8 mouse cellular contexts compared by ENCODE assay signal in genomic region chr9:57504891-57505290, GRCm38 (mm10). TPM values are rescaled to one million over a fixed set of nuclear protein-coding genes. Genes with fewer than 3 reads are reported as not detected.
DNase-seq lines count a peak whose midpoint lies in the region; ATAC-seq and TF ChIP-seq lines count a peak whose summit lies in the region.

No protein-coding gene starts in this region.

- WGBS in intestine, embryonic 14.5 days: 53% methylated on average over 10 of the region's 10 CpGs
- 66% methylated on average over 10 of the region's 10 CpGs for WGBS in intestine, postnatal 0 days
- 46% methylated on average over 10 of the region's 10 CpGs for WGBS in embryonic facial prominence, embryonic 15.5 days
- WGBS in intestine, embryonic 16.5 days: 52% methylated on average over 10 of the region's 10 CpGs

- no peaks in the 10 kb centered on the region for H3K79me2 ChIP-seq in myocyte (ENCODE audit: control insufficient read depth, insufficient read depth)

- H3K4me2 ChIP-seq in intestine, embryonic 14.5 days (ENCODE audit: low read length): peak overlapping the region; percentile 78; the same call in 1 of the 2 replicates
- H3K4me2 ChIP-seq in intestine, postnatal 0 days (replicated peaks; ENCODE audit: low read depth): no peak overlapping the region
- H3K4me2 ChIP-seq in embryonic facial prominence, embryonic 15.5 days (replicated peaks): no peak overlapping the region
- peak overlapping the region; percentile 89; the same call in 1 of the 2 replicates for H3K4me2 ChIP-seq in intestine, embryonic 16.5 days (ENCODE audit: low read depth, low read length)
- H3K4me2 ChIP-seq in myocyte (ENCODE audit: low read depth): peak overlapping the region; percentile 70

- no peaks in the 10 kb centered on the region for H3K9me3 ChIP-seq in intestine, embryonic 14.5 days (ENCODE audit: control insufficient read depth, low read length)
- no peaks in the 10 kb centered on the region for H3K9me3 ChIP-seq in intestine, postnatal 0 days (ENCODE audit: control insufficient read depth)
- no peaks in the 10 kb centered on the region for H3K9me3 ChIP-seq in embryonic facial prominence, embryonic 15.5 days (replicated peaks)
- no peaks in the 10 kb centered on the region for H3K9me3 ChIP-seq in intestine, embryonic 16.5 days (ENCODE audit: control insufficient read depth, low read length)

- no peak overlapping the region for H3K9ac ChIP-seq in intestine, embryonic 14.5 days (ENCODE audit: low read length)
- H3K9ac ChIP-seq in intestine, postnatal 0 days (ENCODE audit: low read depth, low read length): no peak overlapping the region
- no peak overlapping the region for H3K9ac ChIP-seq in embryonic facial prominence, embryonic 15.5 days
- no peak overlapping the region for H3K9ac ChIP-seq in intestine, embryonic 16.5 days (ENCODE audit: low read depth, low read length)

- peaks cover 22% of the 10 kb centered on the region for H3K4me1 ChIP-seq in intestine, embryonic 14.5 days (replicated peaks; ENCODE audit: control insufficient read depth, insufficient read depth, low read length)
- no peaks in the 10 kb centered on the region for H3K4me1 ChIP-seq in intestine, postnatal 0 days (replicated peaks; ENCODE audit: control insufficient read depth, insufficient read depth, low read length)
- H3K4me1 ChIP-seq in embryonic facial prominence, embryonic 15.5 days: peaks cover 35% of the 10 kb centered on the region
- H3K4me1 ChIP-seq in intestine, embryonic 16.5 days (ENCODE audit: control insufficient read depth, insufficient read depth, low read length): peaks cover 29% of the 10 kb centered on the region

- no peaks in the 10 kb centered on the region for H3K36me3 ChIP-seq in intestine, embryonic 14.5 days (ENCODE audit: control insufficient read depth, insufficient read depth, low read length)
- no peaks in the 10 kb centered on the region for H3K36me3 ChIP-seq in intestine, postnatal 0 days (ENCODE audit: control insufficient read depth, insufficient read depth)
- no peaks in the 10 kb centered on the region for H3K36me3 ChIP-seq in embryonic facial prominence, embryonic 15.5 days
- H3K36me3 ChIP-seq in intestine, embryonic 16.5 days (ENCODE audit: control insufficient read depth, insufficient read depth, low read length): no peaks in the 10 kb centered on the region
- no peaks in the 10 kb centered on the region for H3K36me3 ChIP-seq in myocyte (ENCODE audit: control insufficient read depth, insufficient read depth)

- peak overlapping the region; percentile 40; the same call in 1 of the 2 replicates for H3K4me3 ChIP-seq in intestine, embryonic 14.5 days (ENCODE audit: low read depth, low read length)
- no peak overlapping the region for H3K4me3 ChIP-seq in intestine, postnatal 0 days (ENCODE audit: low read depth, low read length)
- peak overlapping the region; percentile 45 for H3K4me3 ChIP-seq in embryonic facial prominence, embryonic 15.5 days (replicated peaks)
- H3K4me3 ChIP-seq in intestine, embryonic 16.5 days (ENCODE audit: low read length): no peak overlapping the region
- no peak overlapping the region for H3K4me3 ChIP-seq in myocyte

- H3ac ChIP-seq in myocyte (ENCODE audit: control insufficient read depth, insufficient read length): no peak overlapping the region

- H3K27me3 ChIP-seq in intestine, embryonic 14.5 days (replicated peaks; ENCODE audit: control insufficient read depth, insufficient read depth, low read length): peaks cover 67% of the 10 kb centered on the region
- H3K27me3 ChIP-seq in intestine, postnatal 0 days (replicated peaks; ENCODE audit: control insufficient read depth, insufficient read depth, low read length): peaks cover 52% of the 10 kb centered on the region
- peaks cover 67% of the 10 kb centered on the region for H3K27me3 ChIP-seq in embryonic facial prominence, embryonic 15.5 days
- peaks cover 56% of the 10 kb centered on the region for H3K27me3 ChIP-seq in intestine, embryonic 16.5 days (replicated peaks; ENCODE audit: control insufficient read depth, insufficient read depth, low read length)
- peaks cover 8% of the 10 kb centered on the region for H3K27me3 ChIP-seq in myocyte (ENCODE audit: control insufficient read depth, insufficient read depth, insufficient read length)

- no peak for TF ChIP-seq CTCF in intestine, postnatal 0 days (IDR thresholded peaks at IDR 0.05; ENCODE audit: low read depth)

- ATAC-seq in intestine, embryonic 14.5 days (replicated peaks; ENCODE audit: low FRiP score, low TSS enrichment, low read depth): no peak
- no peak for ATAC-seq in intestine, postnatal 0 days
- no peak for ATAC-seq in embryonic facial prominence, embryonic 15.5 days (ENCODE audit: insufficient number of reproducible peaks, low FRiP score, low TSS enrichment, low read depth)
- ATAC-seq in intestine, embryonic 16.5 days: no peak

- no peak for TF ChIP-seq POLR2A in myocyte (IDR thresholded peaks at IDR 0.05; ENCODE audit: insufficient read length, low read depth)

- no peak for DNase-seq in intestine, embryonic 14.5 days (ENCODE audit: low spot score)
- DNase-seq in spleen, postnatal 10 days (ENCODE audit: low spot score in 2 of 2): no peak
- DNase-seq in adrenal gland, postnatal 14 days: no peak
- no peak for DNase-seq in cerebellum, adult 18-20 months

- H3K27ac ChIP-seq in intestine, embryonic 14.5 days (ENCODE audit: low read depth): no peak overlapping the region
- no peak overlapping the region for H3K27ac ChIP-seq in intestine, postnatal 0 days (ENCODE audit: low read depth, low read length)
- H3K27ac ChIP-seq in embryonic facial prominence, embryonic 15.5 days (replicated peaks): no peak overlapping the region
- H3K27ac ChIP-seq in intestine, embryonic 16.5 days (ENCODE audit: low read length): no peak overlapping the region

TF ChIP-seq in myocyte, 11 proteins besides CTCF, POLR2A, EP300 and RAD21:
- no peak for TF ChIP-seq REST (IDR thresholded peaks at IDR 0.05; ENCODE audit: insufficient read depth, insufficient read length)
- TF ChIP-seq MYOD1 (IDR thresholded peaks at IDR 0.05; ENCODE audit: control insufficient read depth in 1 of 3, insufficient read length in 2 of 3, low read depth in 2 of 3): no peak
TF ChIP-seq in myocyte: peak in this region for 0.

RNA-seq across cellular contexts. Expression of gene Rpp25, which starts 1.1 kb away (rescaled TPM):
- 8.6 and 10.7 TPM in 2 replicates for polyA plus RNA-seq in intestine, embryonic 14.5 days (2014; fragmentation: Nextera tagmentation; extraction: Ambion mirVana)
- polyA plus RNA-seq in intestine, postnatal 0 days (2015; fragmentation: Nextera tagmentation; extraction: Ambion mirVana): 3.2 and 4.8 TPM in 2 replicates
- 0.68 and 0.89 TPM in 2 replicates for polyA plus RNA-seq in embryonic facial prominence, embryonic 15.5 days (2015; fragmentation: Nextera tagmentation; extraction: Ambion mirVana)
- polyA plus RNA-seq in intestine, embryonic 16.5 days (2015; fragmentation: Nextera tagmentation; extraction: Ambion mirVana): 6.3 and 6.8 TPM in 2 replicates
- 0.11 TPM for polyA plus RNA-seq in myocyte (2012; fragmentation: generic; extraction: Trizol)
- 2.2 and 2.7 TPM in 2 replicates for total RNA-seq in adrenal gland, postnatal 14 days (2021)

RNA-seq across cellular contexts. Expression of gene Cox5a, which starts 16.2 kb away (rescaled TPM):
- polyA plus RNA-seq in intestine, embryonic 14.5 days (2014; fragmentation: Nextera tagmentation; extraction: Ambion mirVana): 622 and 687 TPM in 2 replicates
- polyA plus RNA-seq in intestine, postnatal 0 days (2015; fragmentation: Nextera tagmentation; extraction: Ambion mirVana): 1,449 and 1,523 TPM in 2 replicates
- polyA plus RNA-seq in embryonic facial prominence, embryonic 15.5 days (2015; fragmentation: Nextera tagmentation; extraction: Ambion mirVana): 450 and 454 TPM in 2 replicates
- 980 and 987 TPM in 2 replicates for polyA plus RNA-seq in intestine, embryonic 16.5 days (2015; fragmentation: Nextera tagmentation; extraction: Ambion mirVana)
- 780 TPM for polyA plus RNA-seq in myocyte (2012; fragmentation: generic; extraction: Trizol)
- 1,056 and 1,152 TPM in 2 replicates for total RNA-seq in adrenal gland, postnatal 14 days (2021)

RNA-seq across cellular contexts. Expression of gene Fam219b, which starts 32.4 kb away (rescaled TPM):
- polyA plus RNA-seq in intestine, embryonic 14.5 days (2014; fragmentation: Nextera tagmentation; extraction: Ambion mirVana): 18.9 and 21.9 TPM in 2 replicates
- polyA plus RNA-seq in intestine, postnatal 0 days (2015; fragmentation: Nextera tagmentation; extraction: Ambion mirVana): 6.9 and 7.8 TPM in 2 replicates
- polyA plus RNA-seq in embryonic facial prominence, embryonic 15.5 days (2015; fragmentation: Nextera tagmentation; extraction: Ambion mirVana): 27.3 and 28.2 TPM in 2 replicates
- polyA plus RNA-seq in intestine, embryonic 16.5 days (2015; fragmentation: Nextera tagmentation; extraction: Ambion mirVana): 13.6 and 13.7 TPM in 2 replicates
- polyA plus RNA-seq in myocyte (2012; fragmentation: generic; extraction: Trizol): 14.4 TPM
- total RNA-seq in adrenal gland, postnatal 14 days (2021): 17.5 and 19.1 TPM in 2 replicates

RNA-seq across cellular contexts. Expression of gene Scamp5, which starts 37.0 kb away (rescaled TPM):
- polyA plus RNA-seq in intestine, embryonic 14.5 days (2014; fragmentation: Nextera tagmentation; extraction: Ambion mirVana): 13.1 and 13.7 TPM in 2 replicates
- polyA plus RNA-seq in intestine, postnatal 0 days (2015; fragmentation: Nextera tagmentation; extraction: Ambion mirVana): 15.9 and 16.8 TPM in 2 replicates
- polyA plus RNA-seq in embryonic facial prominence, embryonic 15.5 days (2015; fragmentation: Nextera tagmentation; extraction: Ambion mirVana): 16.3 and 16.5 TPM in 2 replicates
- polyA plus RNA-seq in intestine, embryonic 16.5 days (2015; fragmentation: Nextera tagmentation; extraction: Ambion mirVana): 15.2 and 16.2 TPM in 2 replicates
- polyA plus RNA-seq in myocyte (2012; fragmentation: generic; extraction: Trizol): 23.6 TPM
- total RNA-seq in adrenal gland, postnatal 14 days (2021): 11.0 and 13.1 TPM in 2 replicates

RNA-seq across cellular contexts. Expression of gene Mpi, which starts 47.7 kb away (rescaled TPM):
- polyA plus RNA-seq in intestine, embryonic 14.5 days (2014; fragmentation: Nextera tagmentation; extraction: Ambion mirVana): 40.4 and 42.7 TPM in 2 replicates
- 22.8 and 27.5 TPM in 2 replicates for polyA plus RNA-seq in intestine, postnatal 0 days (2015; fragmentation: Nextera tagmentation; extraction: Ambion mirVana)
- 47.9 and 50.5 TPM in 2 replicates for polyA plus RNA-seq in embryonic facial prominence, embryonic 15.5 days (2015; fragmentation: Nextera tagmentation; extraction: Ambion mirVana)
- 58.4 and 59.4 TPM in 2 replicates for polyA plus RNA-seq in intestine, embryonic 16.5 days (2015; fragmentation: Nextera tagmentation; extraction: Ambion mirVana)
- polyA plus RNA-seq in myocyte (2012; fragmentation: generic; extraction: Trizol): 89.6 TPM
- total RNA-seq in adrenal gland, postnatal 14 days (2021): 35.8 and 38.6 TPM in 2 replicates

Comparison
In these comparisons a context has a peak if more than half of its experiments do, and no peak if none do; other contexts are left out.
1. H3K4me2 ChIP-seq: peak in intestine, embryonic 14.5 days (single experiment), intestine, embryonic 16.5 days (single experiment) and myocyte (single experiment); none in intestine, postnatal 0 days (single experiment) and embryonic facial prominence, embryonic 15.5 days (single experiment).
2. H3K4me3 ChIP-seq: peak in intestine, embryonic 14.5 days (single experiment) and embryonic facial prominence, embryonic 15.5 days (single experiment); none in intestine, postnatal 0 days (single experiment), intestine, embryonic 16.5 days (single experiment) and myocyte (single experiment).